Mouse (Mus musculus) stomach, embryonic 15.5 days (tissue): ENCODE results near the gene Plce1. TPM values are rescaled to one million over a fixed set of nuclear protein-coding genes. Genes with fewer than 3 reads are reported as not detected.

Experiments used
- ATAC-seq: fragments of 200-750 bp; cut with Nextera tagmentation; 2 replicates; pipeline ENCODE4 v1.8.0; 2017; ENCODE audit warnings: low read depth, moderate number of reproducible peaks, moderate TSS enrichment; ENCODE audit not compliant: insufficient read depth, low FRiP score
- H3K27ac ChIP-seq: fragments of 300-500 bp; sonication (generic); 2 replicates; pipeline ENCODE4 v1.5.1; 2015; ENCODE audit warnings: mild to moderate bottlenecking, inconsistent platforms
- H3K27me3 ChIP-seq: fragments of 300-500 bp; sonication (generic); replicated peaks from 2 replicates; pipeline ENCODE4 v1.6.1; 2015; ENCODE audit warnings: inconsistent platforms
- H3K36me3 ChIP-seq: fragments of 300-500 bp; sonication (generic); 2 replicates; pipeline ENCODE4 v1.6.1; 2015; ENCODE audit warnings: inconsistent platforms
- H3K4me1 ChIP-seq: fragments of 300-500 bp; sonication (generic); 2 replicates; pipeline ENCODE4 v1.6.1; 2015; ENCODE audit warnings: inconsistent platforms
- H3K4me2 ChIP-seq: fragments of 300-500 bp; sonication (generic); 2 replicates; pipeline ENCODE4 v1.6.1; 2015; ENCODE audit warnings: mild to moderate bottlenecking, inconsistent platforms
- H3K4me3 ChIP-seq: fragments of 300-500 bp; sonication (generic); replicated peaks from 2 replicates; pipeline ENCODE4 v1.5.1; 2015; ENCODE audit warnings: inconsistent platforms
- H3K9ac ChIP-seq: fragments of 300-500 bp; sonication (generic); 2 replicates; pipeline ENCODE4 v1.6.1; 2015; ENCODE audit warnings: inconsistent platforms
- H3K9me3 ChIP-seq: fragments of 300-500 bp; sonication (generic); 2 replicates; pipeline ENCODE4 v1.6.1; 2016; ENCODE audit warnings: inconsistent platforms
- WGBS: fragments of 180-500 bp; shearing (Covaris S2); methylation state at CpG from one replicate; pipeline ENCODE4 v1.1.7; 2015; 5-methylcytosine and 5-hydroxymethylcytosine counted together
- polyA plus RNA-seq: library from polyadenylated mRNA; unstranded; fragments of >200 nt; fragmentation: Nextera tagmentation; extraction: Ambion mirVana; gene quantifications from 2 replicates; pipeline ENCODE4 v1.2.1, GENCODE M21; 2015

Plce1 gene
- polyA plus RNA-seq, 1 experiment from 2014 or later, result 9.3 TPM

DNA sequence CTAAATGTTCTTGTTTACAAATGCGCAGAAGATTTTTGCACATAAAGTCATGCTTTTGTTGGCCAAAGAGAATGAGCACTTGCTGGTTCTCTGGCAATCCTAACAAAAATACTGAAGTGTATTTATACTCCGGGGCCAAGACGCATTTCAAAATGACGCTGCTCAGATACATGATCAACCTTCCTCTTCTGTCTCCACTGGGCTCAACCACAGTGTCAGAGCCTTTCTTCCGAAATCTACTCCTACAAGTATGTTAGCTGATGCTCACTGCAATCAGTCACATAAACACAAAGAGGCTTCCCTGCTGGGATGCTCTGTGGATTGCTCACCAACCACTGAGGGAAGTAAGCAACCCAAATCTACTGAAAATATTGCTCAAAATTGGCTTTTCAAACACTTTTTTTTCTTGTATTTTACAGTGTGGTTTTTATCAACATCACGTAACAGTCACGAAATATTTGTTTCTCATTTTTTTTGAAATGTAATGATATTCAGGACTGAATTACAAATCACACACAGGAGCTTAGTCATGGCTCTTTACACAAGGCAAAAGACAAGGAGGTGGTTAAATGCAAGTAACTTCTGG, 191.2 kb downstream of the Plce1 start:
- Histone ChIP-seq H3K27me3 (no peaks in the 10 kb centered on the region), H3K36me3 (no peaks in the 10 kb centered on the region), H3K9ac (no peak overlapping the region), H3K9me3 (no peaks in the 10 kb centered on the region), H3K4me3 (no peak overlapping the region), H3K4me1 (no peaks in the 10 kb centered on the region), H3K27ac (no peak overlapping the region), H3K4me2 (no peak overlapping the region)
- WGBS, result 65% methylated on average over 7 of the region's 7 CpGs
- no peak for ATAC-seq

DNA sequence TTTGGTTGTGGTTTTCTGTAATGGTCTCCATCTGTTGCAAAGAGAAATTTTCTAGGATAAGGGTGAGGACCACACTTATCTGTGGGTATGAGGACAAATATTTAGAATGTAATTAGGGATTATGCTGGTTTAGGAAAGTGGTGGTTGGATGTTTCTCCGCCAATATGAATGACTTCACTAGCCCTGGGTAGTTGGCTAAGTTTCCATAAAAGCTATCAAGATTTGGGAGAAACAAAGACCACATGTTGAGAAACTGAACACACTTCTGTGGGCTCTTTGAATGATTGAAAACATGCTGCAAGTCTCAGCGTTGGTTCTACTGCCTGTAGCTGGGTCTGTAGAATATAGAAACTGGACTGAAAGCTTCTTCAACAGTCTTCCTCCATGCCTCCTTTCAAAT, 193.0 kb downstream of the Plce1 start:
- Histone ChIP-seq H3K9me3 (no peaks in the 10 kb centered on the region), H3K27ac (no peak overlapping the region; the same call in 1 of the 2 replicates), H3K27me3 (no peaks in the 10 kb centered on the region), H3K9ac (no peak overlapping the region), H3K4me1 (no peaks in the 10 kb centered on the region), H3K4me2 (no peak overlapping the region), H3K4me3 (no peak overlapping the region), H3K36me3 (no peaks in the 10 kb centered on the region)
- ATAC-seq, result no peak
- WGBS, result 54% methylated on average over 2 of the region's 2 CpGs

DNA sequence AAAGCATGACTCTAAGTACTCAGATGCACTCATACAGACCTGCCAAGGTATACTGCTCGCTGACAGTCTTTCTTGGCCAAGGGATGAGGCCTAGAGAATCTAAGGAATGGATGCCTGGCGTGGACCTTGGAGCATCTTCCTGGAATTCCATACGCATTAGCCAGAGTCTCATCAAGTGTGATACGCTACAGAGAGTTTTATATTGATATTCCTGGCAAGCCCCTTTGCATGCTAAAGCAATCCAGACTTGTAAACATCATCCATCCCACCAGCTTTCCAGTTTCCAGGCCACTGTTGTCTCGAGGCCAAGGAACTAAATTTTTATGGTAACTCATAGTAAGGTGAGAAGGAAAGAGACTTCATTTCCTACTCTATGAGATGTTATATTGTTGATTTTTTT, 197.7 kb downstream of the Plce1 start:
- Histone ChIP-seq H3K9ac (no peak overlapping the region), H3K9me3 (no peaks in the 10 kb centered on the region), H3K4me1 (no peaks in the 10 kb centered on the region), H3K4me3 (no peak overlapping the region), H3K36me3 (no peaks in the 10 kb centered on the region), H3K4me2 (no peak overlapping the region), H3K27me3 (no peaks in the 10 kb centered on the region), H3K27ac (no peak overlapping the region)
- WGBS, result 76% methylated on average over 5 of the region's 5 CpGs
- ATAC-seq, result no peak

DNA sequence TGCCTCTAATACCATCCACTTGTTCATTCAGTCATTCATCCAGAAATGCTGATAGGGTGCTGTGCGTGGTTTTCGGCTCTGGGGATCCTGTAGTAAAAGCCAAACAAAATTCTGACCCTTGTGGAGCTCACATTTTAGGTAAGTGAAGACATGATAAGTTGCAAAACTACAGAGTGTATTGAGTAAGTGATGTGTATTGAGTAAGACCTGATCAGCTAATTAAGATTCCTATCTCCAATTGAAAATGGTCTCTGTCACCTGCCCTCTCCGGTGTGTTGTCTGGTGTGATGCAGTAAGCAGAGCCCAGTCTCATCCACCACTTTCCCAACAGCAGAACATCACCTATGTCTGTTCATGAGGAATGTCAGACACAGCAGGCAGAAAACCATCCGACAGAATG, 198.6 kb downstream of the Plce1 start:
- H3K27me3 ChIP-seq, result no peaks in the 10 kb centered on the region
- no peak overlapping the region for H3K4me3 ChIP-seq
- H3K9ac ChIP-seq, result no peak overlapping the region
- no peaks in the 10 kb centered on the region for H3K36me3 ChIP-seq
- no peak overlapping the region for H3K4me2 ChIP-seq
- WGBS, result 92% methylated on average over 4 of the region's 4 CpGs
- H3K9me3 ChIP-seq, result no peaks in the 10 kb centered on the region
- H3K27ac ChIP-seq, result no peak overlapping the region
- no peaks in the 10 kb centered on the region for H3K4me1 ChIP-seq
- ATAC-seq, result no peak

DNA sequence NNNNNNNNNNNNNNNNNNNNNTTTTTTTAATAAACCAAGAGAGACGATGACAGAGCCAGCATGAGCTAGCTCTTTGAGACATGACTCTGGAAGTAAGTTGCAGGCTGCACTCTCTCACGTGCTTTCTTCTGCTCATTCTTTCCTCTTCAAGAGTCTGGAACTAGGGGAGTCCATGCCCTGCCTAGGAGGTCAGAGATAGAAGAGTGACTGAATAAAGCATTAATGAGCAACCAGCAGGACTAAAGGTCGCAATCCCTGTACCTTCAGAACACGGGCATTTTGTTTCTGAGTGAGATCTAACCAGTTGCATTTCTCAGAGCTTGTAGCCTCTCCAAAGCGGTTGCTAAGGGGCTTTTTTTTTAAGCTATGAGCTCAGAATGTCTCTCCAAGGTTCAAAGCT, 206.4 kb downstream of the Plce1 start:
- no peak for ATAC-seq
- Histone ChIP-seq H3K4me3 (no peak overlapping the region), H3K36me3 (no peaks in the 10 kb centered on the region), H3K27me3 (no peaks in the 10 kb centered on the region), H3K9me3 (no peaks in the 10 kb centered on the region), H3K9ac (no peak overlapping the region), H3K27ac (no peak overlapping the region), H3K4me1 (no peaks in the 10 kb centered on the region), H3K4me2 (no peak overlapping the region)
- WGBS, result 58% methylated on average over 5 of the region's 5 CpGs

DNA sequence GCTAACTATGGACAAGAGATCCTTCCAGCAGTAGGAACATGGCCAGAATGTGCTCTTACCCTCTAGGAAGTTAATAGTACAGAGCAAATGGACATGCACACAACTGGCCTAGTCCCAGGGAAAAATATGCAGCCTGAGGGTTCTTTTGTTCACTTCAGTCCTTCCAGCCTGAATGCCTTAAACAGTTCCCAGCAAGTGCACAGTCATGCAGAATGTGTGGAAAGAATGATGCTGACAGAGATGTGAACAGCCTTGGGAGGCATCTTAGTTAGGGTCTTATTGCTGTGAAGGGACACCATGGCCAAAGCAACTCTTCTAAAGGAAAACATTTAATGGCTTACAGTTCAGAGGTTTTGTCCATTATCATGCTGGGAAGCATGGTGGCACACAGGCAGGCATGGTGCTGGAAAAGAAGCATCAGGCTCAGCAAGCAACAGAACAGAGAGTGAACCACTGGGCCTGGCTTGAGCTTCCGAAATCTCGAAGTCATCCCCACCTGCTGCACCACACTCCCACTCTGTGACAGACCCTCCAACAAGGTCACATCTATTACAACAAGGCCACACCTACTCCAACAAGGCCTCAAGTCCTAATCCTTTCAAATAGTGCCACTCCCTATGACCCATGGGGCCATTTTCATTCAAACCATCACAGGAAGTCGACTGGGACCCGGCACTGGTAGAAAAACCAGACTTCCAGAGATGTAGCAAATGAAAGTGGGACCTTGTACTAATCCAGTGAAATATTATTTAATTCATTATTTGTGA, 208.0 kb downstream of the Plce1 start:
- Histone ChIP-seq H3K36me3 (no peaks in the 10 kb centered on the region), H3K4me1 (no peaks in the 10 kb centered on the region), H3K27me3 (no peaks in the 10 kb centered on the region), H3K9ac (no peak overlapping the region), H3K27ac (no peak overlapping the region), H3K4me2 (no peak overlapping the region), H3K4me3 (no peak overlapping the region), H3K9me3 (no peaks in the 10 kb centered on the region)
- 81% methylated on average over 4 of the region's 4 CpGs for WGBS
- no peak for ATAC-seq

DNA sequence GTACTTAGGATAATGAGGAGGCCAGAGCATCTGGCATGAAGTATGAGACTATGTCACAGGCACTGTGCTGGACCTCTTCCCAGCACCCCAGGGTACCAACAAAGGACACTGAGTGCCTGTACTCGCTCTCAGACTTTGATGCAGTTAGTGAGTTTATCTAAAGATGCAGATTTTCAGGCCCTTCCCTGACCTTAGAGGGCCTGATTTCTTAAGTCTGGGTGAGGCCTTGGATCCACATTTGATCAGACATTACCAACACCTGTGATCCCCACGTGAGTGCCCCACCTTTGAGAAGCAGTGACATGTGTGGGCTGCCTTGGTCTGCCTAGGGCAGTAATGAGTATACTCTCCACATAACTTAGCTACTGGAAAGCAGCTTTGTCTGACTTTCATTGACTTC, 209.4 kb downstream of the Plce1 start:
- no peak overlapping the region for H3K4me2 ChIP-seq
- H3K9me3 ChIP-seq, result no peaks in the 10 kb centered on the region
- no peaks in the 10 kb centered on the region for H3K4me1 ChIP-seq
- ATAC-seq, result no peak
- H3K4me3 ChIP-seq, result no peak overlapping the region
- H3K9ac ChIP-seq, result no peak overlapping the region
- WGBS, result 78% methylated on average over 2 of the region's 2 CpGs
- H3K27ac ChIP-seq, result no peak overlapping the region
- H3K27me3 ChIP-seq, result no peaks in the 10 kb centered on the region
- H3K36me3 ChIP-seq, result no peaks in the 10 kb centered on the region

DNA sequence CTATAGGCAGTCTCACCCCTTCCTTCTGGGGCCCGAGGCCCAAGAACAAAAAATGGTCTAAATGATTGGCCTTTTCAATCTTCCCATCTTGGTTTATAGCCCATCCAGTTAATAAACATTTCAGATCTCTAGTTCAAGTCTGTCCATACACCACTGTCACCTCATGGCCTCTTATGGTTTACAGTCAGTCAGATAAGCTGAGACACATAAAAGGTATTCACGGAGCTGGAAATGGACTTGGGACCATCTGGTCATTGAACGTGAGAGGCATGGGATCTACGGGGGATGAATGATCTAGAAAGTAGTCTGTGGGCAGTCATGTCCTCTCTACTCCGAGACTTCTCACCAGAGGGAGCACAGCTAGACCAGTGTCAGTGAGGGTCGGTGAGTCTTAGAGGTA, 210.6 kb downstream of the Plce1 start:
- H3K9me3 ChIP-seq, result no peaks in the 10 kb centered on the region
- H3K4me1 ChIP-seq, result no peaks in the 10 kb centered on the region
- ATAC-seq, result no peak
- H3K4me2 ChIP-seq, result no peak overlapping the region
- H3K4me3 ChIP-seq, result no peak overlapping the region
- H3K9ac ChIP-seq, result no peak overlapping the region
- 87% methylated on average over 6 of the region's 6 CpGs for WGBS
- no peaks in the 10 kb centered on the region for H3K27me3 ChIP-seq
- H3K36me3 ChIP-seq, result no peaks in the 10 kb centered on the region
- H3K27ac ChIP-seq, result no peak overlapping the region

DNA sequence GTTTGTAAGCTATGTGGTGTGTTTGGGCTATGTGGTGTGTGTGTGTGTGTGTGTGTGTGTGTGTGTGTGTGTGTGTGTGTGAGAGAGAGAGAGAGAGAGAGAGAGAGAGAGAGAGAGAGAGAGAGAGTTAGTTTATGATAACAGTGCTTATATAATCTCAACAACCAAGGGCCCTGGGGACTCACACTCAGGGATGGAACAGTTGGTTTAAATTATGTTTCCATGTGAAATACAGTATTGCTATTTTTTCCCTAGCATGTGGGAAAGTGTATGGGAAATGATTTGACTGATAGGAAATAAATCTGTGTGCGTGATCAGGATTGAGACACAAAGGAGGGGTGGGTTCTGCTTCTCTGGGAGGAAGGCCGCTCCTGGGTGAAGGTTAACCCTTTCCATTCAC, 212.4 kb downstream of the Plce1 start:
- Histone ChIP-seq H3K9me3 (no peaks in the 10 kb centered on the region), H3K4me1 (no peaks in the 10 kb centered on the region), H3K36me3 (no peaks in the 10 kb centered on the region), H3K27ac (no peak overlapping the region), H3K4me3 (no peak overlapping the region), H3K27me3 (no peaks in the 10 kb centered on the region), H3K9ac (no peak overlapping the region), H3K4me2 (no peak overlapping the region)
- 32% methylated on average over 2 of the region's 2 CpGs for WGBS
- no peak for ATAC-seq

DNA sequence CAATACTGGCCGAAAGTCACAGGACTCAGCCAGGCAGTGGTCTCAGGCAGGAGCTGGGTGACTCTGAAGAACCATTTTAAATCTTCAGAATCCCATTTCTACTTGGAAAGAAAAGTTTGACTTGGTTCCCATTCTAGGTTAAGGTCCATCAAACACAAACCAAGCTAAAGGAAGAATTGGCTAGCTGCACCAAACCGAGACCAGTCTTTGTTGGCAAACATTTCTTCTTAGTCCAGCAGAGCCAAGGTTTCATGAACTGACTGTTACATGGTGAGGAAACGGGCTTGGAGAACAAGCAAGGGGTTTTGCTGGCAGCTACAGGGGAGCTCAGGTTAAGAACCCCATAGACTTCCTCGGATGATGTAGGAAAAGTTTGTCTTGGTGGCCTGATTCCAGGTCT, 212.9 kb downstream of the Plce1 start:
- Histone ChIP-seq H3K4me1 (no peaks in the 10 kb centered on the region), H3K4me3 (no peak overlapping the region), H3K9ac (no peak overlapping the region), H3K4me2 (no peak overlapping the region), H3K27me3 (no peaks in the 10 kb centered on the region), H3K27ac (no peak overlapping the region), H3K9me3 (no peaks in the 10 kb centered on the region), H3K36me3 (no peaks in the 10 kb centered on the region)
- ATAC-seq, result no peak
- 84% methylated on average over 4 of the region's 4 CpGs for WGBS

DNA sequence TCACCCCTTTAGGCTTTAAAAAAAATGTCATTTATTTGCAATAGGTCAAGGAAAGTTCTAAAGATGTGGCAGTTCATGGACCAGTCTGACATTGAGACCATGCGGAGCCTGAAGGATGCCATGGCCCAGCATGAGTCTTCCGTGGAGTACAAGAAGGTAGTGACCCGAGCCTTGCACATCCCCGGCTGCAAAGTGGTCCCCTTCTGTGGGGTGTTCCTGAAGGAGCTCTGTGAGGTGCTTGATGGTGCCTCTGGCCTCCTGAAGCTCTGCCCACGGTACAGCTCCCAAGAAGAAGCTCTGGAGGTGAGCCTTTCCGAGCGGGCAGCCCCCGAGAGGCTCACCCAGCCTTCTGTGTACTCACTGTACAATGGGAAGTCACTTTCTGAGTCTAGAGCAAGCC, 220.9 kb downstream of the Plce1 start:
- no peak overlapping the region for H3K4me3 ChIP-seq
- no peaks in the 10 kb centered on the region for H3K4me1 ChIP-seq
- H3K9ac ChIP-seq, result no peak overlapping the region
- no peaks in the 10 kb centered on the region for H3K36me3 ChIP-seq
- ATAC-seq, result no peak
- 90% methylated on average over 8 of the region's 8 CpGs for WGBS
- no peaks in the 10 kb centered on the region for H3K9me3 ChIP-seq
- no peak overlapping the region for H3K4me2 ChIP-seq
- H3K27me3 ChIP-seq, result no peaks in the 10 kb centered on the region
- H3K27ac ChIP-seq, result no peak overlapping the region

DNA sequence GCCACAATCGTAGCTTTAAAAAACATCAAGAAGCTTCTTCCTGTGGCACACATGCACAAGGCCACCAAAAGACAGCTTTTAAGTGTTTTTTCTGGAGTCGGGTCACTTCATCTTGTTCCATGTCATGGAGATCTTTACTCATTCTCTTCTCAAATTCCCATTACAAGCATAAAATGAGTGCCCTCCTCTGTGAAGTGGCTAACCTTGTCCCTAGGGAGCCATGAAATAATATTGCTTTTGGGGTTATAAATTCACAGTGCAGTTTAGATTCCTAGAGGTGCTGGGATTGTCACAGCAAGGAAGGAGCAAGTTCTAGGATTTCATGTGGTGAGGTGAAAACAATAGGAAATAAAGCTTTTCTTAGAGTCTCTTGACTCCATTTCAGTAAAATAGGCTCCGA, 223.8 kb downstream of the Plce1 start:
- no peak overlapping the region for H3K4me2 ChIP-seq
- no peak overlapping the region for H3K4me3 ChIP-seq
- WGBS, result 92% methylated on average over 3 of the region's 3 CpGs
- H3K27me3 ChIP-seq, result no peaks in the 10 kb centered on the region
- no peak overlapping the region for H3K9ac ChIP-seq
- no peaks in the 10 kb centered on the region for H3K4me1 ChIP-seq
- no peaks in the 10 kb centered on the region for H3K36me3 ChIP-seq
- no peak overlapping the region for H3K27ac ChIP-seq
- H3K9me3 ChIP-seq, result no peaks in the 10 kb centered on the region
- no peak for ATAC-seq

DNA sequence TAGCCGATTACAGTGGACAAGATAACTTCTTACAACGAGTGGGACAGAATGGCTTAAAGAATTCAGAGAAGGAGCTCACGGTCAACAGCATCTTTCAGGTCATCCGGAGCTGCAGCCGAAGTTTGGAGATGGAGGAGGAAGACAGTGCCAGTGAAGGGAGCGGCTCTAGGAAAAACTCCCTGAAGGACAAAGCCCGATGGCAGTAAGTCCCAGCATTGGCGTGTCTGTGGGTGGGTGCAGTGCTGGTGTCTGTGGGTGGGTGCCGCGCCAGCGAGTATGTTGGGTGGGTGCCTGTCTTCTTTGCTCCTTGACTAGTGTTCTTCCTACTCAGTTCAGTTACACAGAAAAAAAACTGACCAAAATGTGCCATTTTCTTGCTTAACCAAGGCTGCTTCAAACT, 224.3 kb downstream of the Plce1 start:
- Histone ChIP-seq H3K9me3 (no peaks in the 10 kb centered on the region), H3K27ac (no peak overlapping the region), H3K4me2 (no peak overlapping the region), H3K27me3 (no peaks in the 10 kb centered on the region), H3K4me1 (no peaks in the 10 kb centered on the region), H3K9ac (no peak overlapping the region), H3K36me3 (no peaks in the 10 kb centered on the region), H3K4me3 (no peak overlapping the region)
- WGBS, result 90% methylated on average over 11 of the region's 11 CpGs
- no peak for ATAC-seq
